Mouse (Mus musculus) common myeloid progenitor, adult 5-6 weeks (primary cell): Measurements from ENCODE around the gene Nr3c2. TPM values are rescaled to one million over a fixed set of nuclear protein-coding genes. Genes with fewer than 3 reads are reported as not detected.

ENCODE experiments used
- ATAC-seq: replicated peaks from 2 replicates; pipeline ENCODE4 v1.8.0; 2016; ENCODE audit warnings: low read depth, mild to moderate bottlenecking, moderate TSS enrichment, inconsistent platforms; ENCODE audit not compliant: poor library complexity, severe bottlenecking
- total RNA-seq: library from RNA; stranded (forward); fragments of 200-1000, 187-1606 nt; gene quantifications from 2 replicates; pipeline ENCODE4 v1.2.3, GENCODE M21; 2017

The Nr3c2 gene
- total RNA-seq, 1 experiment from 2014 or later: 6.6 TPM

DNA sequence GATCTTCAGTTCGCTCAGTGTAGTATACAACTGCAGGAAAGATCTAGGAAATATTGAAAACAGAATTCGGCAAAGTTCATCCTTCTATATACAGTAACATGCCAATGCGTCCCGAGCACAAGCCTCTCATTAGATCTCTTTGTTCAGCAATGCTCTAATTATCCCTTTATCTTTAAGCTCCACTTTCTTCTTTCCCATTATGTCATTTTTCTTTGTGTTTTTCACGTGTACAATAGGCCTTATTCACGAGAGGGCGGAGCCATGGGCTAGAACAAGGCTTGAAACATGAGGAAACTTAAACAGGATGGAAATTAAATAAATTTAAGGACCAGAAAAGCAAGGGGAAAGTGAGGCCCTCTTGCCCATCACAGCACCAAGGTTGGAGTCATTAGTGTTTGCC lies 329.4 kb downstream of the Nr3c2 start:
- no peak for ATAC-seq

DNA sequence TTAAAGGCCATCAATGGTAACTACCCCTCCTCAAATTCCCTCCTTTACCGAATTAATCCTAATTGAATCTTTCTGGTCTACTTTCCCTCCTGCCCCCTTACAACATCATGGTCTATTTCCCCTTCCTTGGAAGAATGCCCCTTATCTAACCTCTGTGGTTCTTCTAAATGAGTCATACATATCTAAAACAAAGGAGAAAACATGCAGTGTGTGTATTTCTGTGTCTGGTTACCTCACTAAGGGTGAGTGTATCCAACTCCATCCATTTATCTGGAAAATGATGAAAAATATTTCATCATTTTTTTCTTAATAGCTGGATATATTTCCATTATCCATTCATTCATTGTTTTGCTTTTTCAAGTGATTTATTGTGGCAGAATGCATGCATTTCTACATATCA lies 332.0 kb downstream of the Nr3c2 start:
- no peak for ATAC-seq

- no peak for ATAC-seq
These were observed 332.6 kb downstream of the Nr3c2 start for GRCm38 (mm10) chr8:77231834-77232233.

GRCm38 (mm10) chr8:77232411-77232810 lies 333.2 kb downstream of the Nr3c2 start:
- no peak for ATAC-seq

DNA sequence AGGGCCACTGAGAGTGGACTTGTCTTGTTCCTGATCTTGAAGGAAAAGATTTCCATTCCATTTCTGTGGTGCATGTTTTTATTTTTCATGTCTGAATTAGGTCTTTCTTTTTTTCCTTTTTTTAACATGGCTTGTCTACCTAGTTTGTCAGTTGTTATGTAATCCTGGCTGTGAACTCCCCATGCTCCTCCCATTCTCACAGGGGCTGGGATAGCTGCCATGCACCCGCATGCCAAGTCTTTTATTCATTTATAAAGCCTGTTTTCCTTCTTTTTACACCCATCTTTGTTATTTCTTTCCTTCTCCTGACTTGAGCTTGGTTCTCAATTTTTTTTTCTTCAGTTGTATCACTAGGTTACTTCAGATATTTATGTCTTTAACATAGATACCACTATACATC lies 337.5 kb downstream of the Nr3c2 start:
- ATAC-seq: no peak

DNA sequence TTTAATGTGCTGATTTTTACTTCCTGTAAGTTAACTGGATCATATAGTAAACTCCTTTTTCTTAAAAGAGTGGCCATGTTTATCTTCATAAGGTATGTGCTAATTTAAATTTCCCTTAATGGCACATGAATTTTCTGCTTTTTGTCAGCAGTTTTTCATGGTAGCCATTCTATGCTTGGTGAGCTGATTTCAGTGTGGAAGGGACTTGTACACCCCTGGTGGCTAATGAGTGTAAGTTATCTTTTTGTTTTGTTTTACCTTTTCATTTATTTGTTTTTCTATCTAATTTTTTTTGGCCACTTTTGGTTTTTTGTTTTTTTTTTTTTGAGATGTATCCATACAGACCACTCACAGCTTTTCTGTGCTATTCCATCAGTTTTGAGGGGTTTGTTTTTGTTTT lies 340.2 kb downstream of the Nr3c2 start:
- no peak for ATAC-seq

DNA sequence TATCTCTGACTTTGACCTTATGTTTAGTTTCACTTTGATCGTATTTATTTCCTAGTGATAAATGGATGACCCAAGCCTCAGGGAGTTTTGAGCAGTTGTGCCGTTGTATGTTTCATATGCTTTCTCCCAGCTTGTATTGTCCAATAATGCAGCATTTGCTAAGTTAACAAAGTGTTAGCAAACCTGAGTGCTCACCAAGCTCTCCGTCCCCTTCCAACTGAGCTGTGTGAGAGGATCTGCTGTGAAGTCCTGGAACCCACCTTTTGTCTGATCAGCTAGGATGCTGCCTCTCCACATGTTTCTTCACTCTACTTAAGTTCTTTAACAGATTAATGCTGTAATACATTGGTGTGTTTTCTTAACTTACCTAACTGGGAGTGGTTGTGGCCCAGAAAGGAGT lies 342.1 kb downstream of the Nr3c2 start:
- no peak for ATAC-seq

DNA sequence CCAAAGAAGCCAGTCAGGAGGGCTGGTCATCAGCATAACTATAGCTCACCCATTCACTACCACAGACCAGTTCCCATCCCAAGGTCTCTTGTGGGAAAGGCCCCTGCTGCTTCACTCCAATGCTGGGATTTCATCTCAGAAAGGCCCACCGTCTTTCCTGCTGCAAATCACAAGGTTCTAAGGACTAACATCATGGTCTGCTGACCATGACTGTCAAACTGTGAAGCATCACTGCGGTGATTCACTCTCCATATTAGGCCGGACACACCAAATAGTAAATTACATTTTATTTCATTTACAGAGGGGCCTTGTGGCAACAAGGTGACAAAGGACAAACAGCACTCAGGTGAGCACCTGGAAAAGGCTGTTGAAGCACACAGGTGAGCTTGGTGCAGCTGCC lies 350.9 kb downstream of the Nr3c2 start:
- ATAC-seq: no peak

GRCm38 (mm10) chr8:77251134-77251533 lies 351.9 kb downstream of the Nr3c2 start:
- ATAC-seq: no peak

DNA sequence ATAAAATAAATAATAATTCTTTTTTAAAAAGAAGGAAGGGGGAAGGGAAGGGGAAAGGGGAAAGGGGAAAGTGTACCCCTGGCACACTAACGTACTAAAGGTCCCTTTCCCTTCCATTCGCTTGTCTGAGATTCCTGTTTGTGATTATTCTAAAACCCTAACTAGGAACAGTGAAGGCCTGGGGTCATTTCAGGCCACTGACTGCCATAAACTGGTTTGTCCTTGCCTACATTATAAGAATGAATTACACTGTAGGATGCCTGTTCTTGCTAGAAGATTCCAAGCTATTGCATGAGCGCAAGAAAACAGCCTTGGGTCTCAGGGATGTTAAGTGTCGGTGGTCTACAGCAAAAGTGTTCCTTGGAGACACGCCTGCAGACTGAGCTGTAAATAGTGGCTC lies 355.2 kb downstream of the Nr3c2 start:
- no peak for ATAC-seq

DNA sequence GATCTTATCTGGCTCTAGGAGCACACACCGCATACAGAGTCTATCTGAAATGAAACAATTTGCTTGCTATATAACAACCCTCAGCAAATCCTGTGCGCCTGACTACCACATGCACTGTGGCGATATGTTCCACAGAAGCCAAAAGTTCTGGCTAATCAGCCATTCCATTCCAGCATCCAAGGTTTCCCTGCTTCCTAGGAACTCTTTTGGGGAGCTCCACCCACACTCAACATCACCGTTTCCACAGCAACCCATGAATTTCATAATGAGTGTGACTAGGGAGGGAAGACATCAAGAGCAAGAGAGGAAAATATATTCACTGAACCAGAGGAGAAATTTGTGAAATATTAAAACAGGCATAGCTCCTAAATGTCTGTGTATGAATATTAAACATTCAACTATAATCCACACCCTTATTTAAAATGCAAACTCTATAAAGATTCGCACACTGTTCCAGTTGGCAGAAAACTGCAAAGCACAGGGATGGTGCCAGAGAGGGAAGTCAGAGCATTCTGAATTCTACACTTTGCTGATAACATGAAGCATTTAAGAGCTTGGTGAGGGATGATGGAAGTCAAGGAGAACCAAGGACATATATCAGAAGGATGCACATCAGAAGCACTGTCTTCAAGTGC lies 357.3 kb downstream of the Nr3c2 start:
- ATAC-seq: no peak

DNA sequence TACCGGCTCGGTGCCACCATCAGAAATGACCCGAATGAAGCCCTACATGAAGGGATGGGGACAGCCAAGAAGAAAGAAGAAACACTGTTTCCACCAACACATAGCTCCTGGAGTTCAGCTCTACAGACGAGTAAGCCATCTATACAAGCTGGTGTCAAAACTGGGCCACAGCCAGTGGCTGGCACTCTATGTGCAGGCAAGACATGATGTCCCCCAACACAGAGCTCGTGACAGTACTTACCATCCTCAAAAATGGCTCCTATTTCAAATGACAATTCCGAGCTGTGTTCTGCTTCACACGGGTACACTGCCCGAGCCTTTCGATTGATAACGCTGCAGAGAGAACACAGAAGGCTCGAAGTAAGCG lies 357.8 kb downstream of the Nr3c2 start:
- ATAC-seq: no peak

GRCm38 (mm10) chr8:77261215-77261614 lies 362.0 kb downstream of the Nr3c2 start:
- ATAC-seq: no peak

- no peak for ATAC-seq
These were observed 363.2 kb downstream of the Nr3c2 start for GRCm38 (mm10) chr8:77262216-77263009.

GRCm38 (mm10) chr8:77267941-77268405 lies 368.7 kb downstream of the Nr3c2 start:
- ATAC-seq: no peak

- no peak for ATAC-seq
These were observed 372.9 kb downstream of the Nr3c2 start for GRCm38 (mm10) chr8:77272136-77272535.

GRCm38 (mm10) chr8:77275571-77275970 lies 376.3 kb downstream of the Nr3c2 start:
- no peak for ATAC-seq

- ATAC-seq: peak; percentile 86
These were observed 377.6 kb downstream of the Nr3c2 start for GRCm38 (mm10) chr8:77276827-77277226.

- no peak for ATAC-seq
These were observed 379.0 kb downstream of the Nr3c2 start for GRCm38 (mm10) chr8:77278246-77278645.

DNA sequence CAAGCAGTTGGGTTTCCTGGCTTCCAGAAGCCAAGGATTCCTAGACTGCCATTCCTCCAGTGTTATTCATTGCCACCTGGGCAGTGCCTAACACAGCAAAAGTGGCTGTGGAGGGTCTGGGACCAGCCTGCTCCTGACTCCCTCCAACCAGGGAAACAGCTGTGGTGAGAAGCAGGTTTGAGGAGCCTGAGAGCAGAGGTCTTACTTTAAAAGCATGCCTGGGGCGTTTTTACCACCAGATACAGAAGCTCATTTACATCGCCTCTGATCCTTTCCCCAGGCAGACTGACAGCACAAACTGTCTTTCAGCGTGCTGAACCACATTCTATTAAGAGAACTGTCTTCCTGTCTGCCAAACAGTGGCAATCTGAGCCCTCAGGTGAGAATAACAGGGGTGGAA lies 380.7 kb downstream of the Nr3c2 start:
- ATAC-seq: no peak

DNA sequence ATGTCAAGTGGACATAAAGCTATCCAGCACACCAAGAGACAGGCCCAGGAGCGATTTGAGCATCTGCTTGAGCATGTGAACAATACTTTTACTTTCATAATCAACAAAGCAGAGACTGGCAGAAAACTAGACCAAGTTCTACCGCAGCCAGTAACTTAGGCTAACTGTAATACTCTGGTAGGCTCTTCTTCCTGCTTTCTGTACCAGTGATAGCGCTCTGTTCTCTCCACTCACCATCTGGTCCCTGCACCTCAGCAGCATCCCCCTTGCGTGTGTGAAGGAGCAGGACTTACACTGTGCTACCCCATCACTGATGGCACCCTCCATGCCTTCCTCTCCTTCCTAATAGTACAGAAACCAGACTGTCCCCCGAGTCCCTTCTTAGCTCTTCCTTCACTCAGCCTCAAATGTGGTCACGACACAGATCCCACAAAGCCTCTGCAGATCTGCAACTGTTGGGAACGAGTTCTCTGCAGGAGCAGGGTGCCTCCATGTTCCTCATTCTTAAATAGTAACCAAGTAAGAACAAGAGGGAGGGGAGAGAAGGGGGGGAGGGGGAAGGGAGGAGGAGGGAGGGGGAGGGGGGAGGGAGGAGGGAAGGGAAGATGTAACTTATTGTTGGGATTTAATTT lies 383.5 kb downstream of the Nr3c2 start:
- peak; percentile 67 for ATAC-seq
